In genomic region chr4:10035336-10035735, GRCm38 (mm10) we compare ENCODE assay signal across 33 mouse cellular contexts.
DNase-seq lines count a peak whose midpoint lies in the region; ATAC-seq lines count a peak whose summit lies in the region.
"Had no signal": no experiment of that assay in that cellular context is flagged by ENCODE, and none has a peak within 500 bp of the region (broad histone marks: within the 10 kb centered on the region; RNA-seq: fewer than 3 reads in every experiment).

No protein-coding gene starts in this region.

- DNase-seq in cerebellum, postnatal 14 days: peak; percentile 4 to 5
- no peak for DNase-seq in cerebellum, postnatal 4 days (ENCODE audit: low spot score in 2 of 2)
- peak; percentile 95 for DNase-seq in heart, adult 11 months
- DNase-seq in thymus, adult 18-20 months: no peak
- DNase-seq: B cell, adult 2 months; cerebellum, adult 18-20 months; cerebellum, postnatal 25 days; embryo, embryonic 11 days; kidney, adult 11 months; kidney, postnatal 36 days; layer of hippocampus, postnatal 36 days; liver, embryonic 13.5 days; lung, adult 18-20 months; retina, postnatal 1 day; right cerebral cortex, postnatal 25 days; thymus, adult 2 months; thymus, postnatal 36 days had no signal

- H3K27ac ChIP-seq in heart, embryonic 11.5 days (ENCODE audit: low read depth, low read length): no peak overlapping the region
- H3K27ac ChIP-seq: embryonic facial prominence, embryonic 12.5 days; heart, embryonic 15.5 days; hindbrain, embryonic 12.5 days; hindbrain, postnatal 0 days; limb, embryonic 10.5 days; limb, embryonic 15.5 days; liver, embryonic 13.5 days; macrophage; midbrain, embryonic 10.5 days; midbrain, embryonic 15.5 days; neural tube, embryonic 15.5 days; stomach, postnatal 0 days had no signal

- no peak overlapping the region for H3K4me2 ChIP-seq in heart, embryonic 11.5 days
- H3K4me2 ChIP-seq: embryonic facial prominence, embryonic 12.5 days; heart, embryonic 15.5 days; hindbrain, embryonic 12.5 days; limb, embryonic 15.5 days; liver, embryonic 13.5 days; midbrain, embryonic 15.5 days; neural tube, embryonic 15.5 days had no signal

- no peaks in the 10 kb centered on the region for H3K27me3 ChIP-seq in heart, embryonic 11.5 days (ENCODE audit: control insufficient read depth, insufficient read depth, low read length)
- H3K27me3 ChIP-seq: embryonic facial prominence, embryonic 12.5 days; heart, embryonic 15.5 days; hindbrain, embryonic 12.5 days; limb, embryonic 15.5 days; liver, embryonic 13.5 days; midbrain, embryonic 15.5 days; neural tube, embryonic 15.5 days had no signal

- ATAC-seq in heart, embryonic 11.5 days (replicated peaks; ENCODE audit: insufficient number of reproducible peaks, low FRiP score, low TSS enrichment): no peak
- peak; percentile 97 for ATAC-seq in common myeloid progenitor, adult 5-6 weeks (replicated peaks; ENCODE audit: low read depth, poor library complexity, severe bottlenecking)
- ATAC-seq in megakaryocyte progenitor cell, adult 5-6 weeks (replicated peaks; ENCODE audit: poor library complexity): peak; percentile 96
- ATAC-seq: forebrain, embryonic 14.5 days; hindbrain, postnatal 0 days; lung, postnatal 0 days; midbrain, embryonic 15.5 days had no signal

- no peak overlapping the region for H3K9ac ChIP-seq in heart, embryonic 11.5 days (ENCODE audit: low read depth, low read length)
- H3K9ac ChIP-seq: embryonic facial prominence, embryonic 12.5 days; heart, embryonic 15.5 days; hindbrain, embryonic 12.5 days; limb, embryonic 15.5 days; liver, embryonic 13.5 days; midbrain, embryonic 15.5 days; neural tube, embryonic 15.5 days had no signal

- 86% methylated on average over 1 of the region's 1 CpGs for WGBS in heart, embryonic 11.5 days (ENCODE audit: insufficient replicate concordance)

- H3K9me3 ChIP-seq in heart, embryonic 11.5 days (replicated peaks; ENCODE audit: control insufficient read depth, low read length): no peaks in the 10 kb centered on the region
- H3K9me3 ChIP-seq: embryonic facial prominence, embryonic 12.5 days; heart, embryonic 15.5 days; hindbrain, embryonic 12.5 days; limb, embryonic 10.5 days; limb, embryonic 15.5 days; liver, embryonic 13.5 days; midbrain, embryonic 10.5 days; midbrain, embryonic 15.5 days; neural tube, embryonic 15.5 days had no signal

- no peaks in the 10 kb centered on the region for H3K4me1 ChIP-seq in heart, embryonic 11.5 days (ENCODE audit: control insufficient read depth, insufficient read depth, low read length)
- H3K4me1 ChIP-seq: embryonic facial prominence, embryonic 12.5 days; heart, embryonic 15.5 days; hindbrain, embryonic 12.5 days; limb, embryonic 15.5 days; liver, embryonic 13.5 days; midbrain, embryonic 15.5 days; neural tube, embryonic 15.5 days had no signal

- H3K4me3 ChIP-seq in heart, embryonic 11.5 days (ENCODE audit: low read depth, low read length): no peak overlapping the region
- H3K4me3 ChIP-seq: embryonic facial prominence, embryonic 12.5 days; heart, embryonic 15.5 days; hindbrain, embryonic 12.5 days; limb, embryonic 10.5 days; limb, embryonic 15.5 days; liver, embryonic 13.5 days; midbrain, embryonic 10.5 days; midbrain, embryonic 15.5 days; neural tube, embryonic 15.5 days had no signal

- no peaks in the 10 kb centered on the region for H3K36me3 ChIP-seq in heart, embryonic 11.5 days (ENCODE audit: control insufficient read depth, insufficient read depth, low read length)
- H3K36me3 ChIP-seq: embryonic facial prominence, embryonic 12.5 days; heart, embryonic 15.5 days; hindbrain, embryonic 12.5 days; limb, embryonic 10.5 days; limb, embryonic 15.5 days; liver, embryonic 13.5 days; midbrain, embryonic 10.5 days; midbrain, embryonic 15.5 days; neural tube, embryonic 15.5 days had no signal

Comparison
In these comparisons a context has a peak if more than half of its experiments do, and no peak if none do; other contexts are left out.
1. DNase-seq: peak in cerebellum, postnatal 14 days (2 of 2) and heart, adult 11 months (single experiment); none in cerebellum, postnatal 4 days (0 of 2) and thymus, adult 18-20 months (0 of 2).